Mouse (Mus musculus) forelimb bud, embryonic 11.5 days (tissue): ENCODE results near the gene Lmntd2.

Experiments
- DNase-seq: peaks from one replicate; pipeline ENCODE4 v3.0.0-alpha.2; 2012; ENCODE audit warnings: low read depth, low spot score

Lmntd2 gene

GRCm38 (mm10) chr7:141215880-141216733 lies 2.2 kb upstream of the Lmntd2 start:
- DNase-seq: no peak

GRCm38 (mm10) chr7:141215101-141215879 lies 1.4 kb upstream of the Lmntd2 start, which contains the start of gene Rassf7:
Gene Rassf7, plus strand, starts transcription at chr7:141215860.
- DNase-seq: peak; percentile 96

GRCm38 (mm10) chr7:141214310-141214709 lies 430 bp upstream of the Lmntd2 start:
- no peak for DNase-seq

- no peak for DNase-seq
Observed at GRCm38 (mm10) chr7:141213133-141213532, 747 bp downstream of the Lmntd2 start.

GRCm38 (mm10) chr7:141210606-141211131 lies 3.2 kb downstream of the Lmntd2 start:
- no peak for DNase-seq

GRCm38 (mm10) chr7:141210137-141210536 lies 3.7 kb downstream of the Lmntd2 start:
- DNase-seq: no peak

- no peak for DNase-seq
Observed at GRCm38 (mm10) chr7:141209526-141209925, 4.4 kb downstream of the Lmntd2 start.

- DNase-seq: no peak
Observed at GRCm38 (mm10) chr7:141206182-141206937, 7.5 kb downstream of the Lmntd2 start.

GRCm38 (mm10) chr7:141205504-141205903 lies 8.4 kb downstream of the Lmntd2 start:
- no peak for DNase-seq

- no peak for DNase-seq
Observed at GRCm38 (mm10) chr7:141204546-141204945, 9.3 kb downstream of the Lmntd2 start.

- no peak for DNase-seq
Observed at GRCm38 (mm10) chr7:141198121-141198520, 15.8 kb downstream of the Lmntd2 start.

GRCm38 (mm10) chr7:141196619-141197282 lies 17.1 kb downstream of the Lmntd2 start:
- DNase-seq: no peak

GRCm38 (mm10) chr7:141195754-141196153 lies 18.1 kb downstream of the Lmntd2 start:
- no peak for DNase-seq

- peak; percentile 90 for DNase-seq
Observed at GRCm38 (mm10) chr7:141194830-141195229, 19.1 kb downstream of the Lmntd2 start.

GRCm38 (mm10) chr7:141194409-141194808 lies 19.5 kb downstream of the Lmntd2 start:
- no peak for DNase-seq

- peak; percentile 96 for DNase-seq
Observed at GRCm38 (mm10) chr7:141193948-141194347, 19.9 kb downstream of the Lmntd2 start, which contains the start of the genes Hras and Lrrc56. Gene Hras, minus strand, starts transcription at chr7:141194005. Gene Lrrc56, plus strand, starts transcription at chr7:141194157.

GRCm38 (mm10) chr7:141193348-141193856 lies 20.5 kb downstream of the Lmntd2 start:
- DNase-seq: no peak

- DNase-seq: no peak
Observed at GRCm38 (mm10) chr7:141192776-141193347, 21.0 kb downstream of the Lmntd2 start.

GRCm38 (mm10) chr7:141191796-141192685 lies 21.8 kb downstream of the Lmntd2 start:
- no peak for DNase-seq
